Mouse (Mus musculus): ENCODE measurements at regions not wholly inside any gene's neighbourhood (a gene's known extent, or its start where the extent isn't known, plus 50 kb on each side); places are given as distances from the start of the nearest gene placed in this dataset.
"Not testable (repeated sequence)": the region's sequence is repeated elsewhere in the genome, so short reads cannot be mapped to it uniquely, and the experiment has no call there.

- TF ChIP-seq POLR2A (IDR thresholded peaks at IDR 0.05; ENCODE audit: low read depth, low read length) = no peak
- TF ChIP-seq CTCF (IDR thresholded peaks at IDR 0.05; ENCODE audit: borderline replicate concordance, insufficient read depth, low read length) = no peak
- Histone ChIP-seq H3K4me3 (ENCODE audit: insufficient read depth, low read length) (no peak overlapping the region), H3K4me1 (ENCODE audit: control insufficient read depth, insufficient read depth, low read length) (no peaks in the 10 kb centered on the region), H3K27ac (ENCODE audit: insufficient read depth, low read length) (no peak overlapping the region)
Observed at GRCm38 (mm10) chr9:41430391-41431343, 269.2 kb upstream of the Ubash3b start.

GRCm38 (mm10) chr9:41429711-41430390, 268.4 kb upstream of the Ubash3b start:
- no peak for TF ChIP-seq CTCF (IDR thresholded peaks at IDR 0.05; ENCODE audit: borderline replicate concordance, insufficient read depth, low read length)
- no peak for TF ChIP-seq POLR2A (IDR thresholded peaks at IDR 0.05; ENCODE audit: low read depth, low read length)
- Histone ChIP-seq H3K27ac (ENCODE audit: insufficient read depth, low read length) (no peak overlapping the region), H3K4me3 (ENCODE audit: insufficient read depth, low read length) (no peak overlapping the region), H3K4me1 (ENCODE audit: control insufficient read depth, insufficient read depth, low read length) (no peaks in the 10 kb centered on the region)

GRCm38 (mm10) chr9:41429236-41429635, 267.7 kb upstream of the Ubash3b start:
- TF ChIP-seq CTCF (IDR thresholded peaks at IDR 0.05; ENCODE audit: borderline replicate concordance, insufficient read depth, low read length) (no peak), POLR2A (IDR thresholded peaks at IDR 0.05; ENCODE audit: low read depth, low read length) (no peak)
- no peak overlapping the region for H3K27ac ChIP-seq (ENCODE audit: insufficient read depth, low read length)
- H3K4me1 ChIP-seq (ENCODE audit: control insufficient read depth, insufficient read depth, low read length) = no peaks in the 10 kb centered on the region
- no peak overlapping the region for H3K4me3 ChIP-seq (ENCODE audit: insufficient read depth, low read length)

GRCm38 (mm10) chr9:41426698-41427097, 265.2 kb upstream of the Ubash3b start:
- H3K27ac ChIP-seq (ENCODE audit: insufficient read depth, low read length) = no peak overlapping the region
- TF ChIP-seq CTCF (IDR thresholded peaks at IDR 0.05; ENCODE audit: borderline replicate concordance, insufficient read depth, low read length) (no peak), POLR2A (IDR thresholded peaks at IDR 0.05; ENCODE audit: low read depth, low read length) (no peak)
- no peak overlapping the region for H3K4me3 ChIP-seq (ENCODE audit: insufficient read depth, low read length)
- H3K4me1 ChIP-seq (ENCODE audit: control insufficient read depth, insufficient read depth, low read length) = no peaks in the 10 kb centered on the region

GRCm38 (mm10) chr9:41425225-41425624, 263.7 kb upstream of the Ubash3b start:
- no peak for TF ChIP-seq POLR2A (IDR thresholded peaks at IDR 0.05; ENCODE audit: low read depth, low read length)
- no peak for TF ChIP-seq CTCF (IDR thresholded peaks at IDR 0.05; ENCODE audit: borderline replicate concordance, insufficient read depth, low read length)
- H3K27ac ChIP-seq (ENCODE audit: insufficient read depth, low read length) = no peak overlapping the region
- peaks cover 6% of the 10 kb centered on the region; the same call in 1 of the 2 replicates for H3K4me1 ChIP-seq (ENCODE audit: control insufficient read depth, insufficient read depth, low read length)
- no peak overlapping the region for H3K4me3 ChIP-seq (ENCODE audit: insufficient read depth, low read length)

- no peak for TF ChIP-seq CTCF (IDR thresholded peaks at IDR 0.05; ENCODE audit: borderline replicate concordance, insufficient read depth, low read length)
- TF ChIP-seq POLR2A (IDR thresholded peaks at IDR 0.05; ENCODE audit: low read depth, low read length) = no peak
- H3K27ac ChIP-seq (ENCODE audit: insufficient read depth, low read length) = no peak overlapping the region
- H3K4me3 ChIP-seq (ENCODE audit: insufficient read depth, low read length) = no peak overlapping the region
Observed at GRCm38 (mm10) chr9:41413791-41414190, 252.3 kb upstream of the Ubash3b start.

GRCm38 (mm10) chr9:41413091-41413490, 251.6 kb upstream of the Ubash3b start:
- H3K4me3 ChIP-seq (ENCODE audit: insufficient read depth, low read length); H3K27ac ChIP-seq (ENCODE audit: insufficient read depth, low read length); H3K4me1 ChIP-seq (ENCODE audit: control insufficient read depth, insufficient read depth, low read length): not testable (repeated sequence)

More at GRCm38 (mm10) chr9:41413791-41414190, 252.3 kb upstream of the Ubash3b start:
- peaks cover 3% of the 10 kb centered on the region; the same call in 1 of the 2 replicates for H3K4me1 ChIP-seq (ENCODE audit: control insufficient read depth, insufficient read depth, low read length)

GRCm38 (mm10) chr9:41412174-41412757, 250.8 kb upstream of the Ubash3b start:
- Histone ChIP-seq H3K4me1 (ENCODE audit: control insufficient read depth, insufficient read depth, low read length) (peaks cover 3% of the 10 kb centered on the region; the same call in 1 of the 2 replicates), H3K4me3 (ENCODE audit: insufficient read depth, low read length) (no peak overlapping the region), H3K27ac (ENCODE audit: insufficient read depth, low read length) (no peak overlapping the region)
- TF ChIP-seq POLR2A (IDR thresholded peaks at IDR 0.05; ENCODE audit: low read depth, low read length) (no peak), CTCF (IDR thresholded peaks at IDR 0.05; ENCODE audit: borderline replicate concordance, insufficient read depth, low read length) (no peak)

GRCm38 (mm10) chr9:41408301-41408700, 246.8 kb upstream of the Ubash3b start:
- no peak overlapping the region for H3K4me3 ChIP-seq (ENCODE audit: insufficient read depth, low read length)
- no peak overlapping the region; the same call in 1 of the 2 replicates for H3K27ac ChIP-seq (ENCODE audit: insufficient read depth, low read length)
- TF ChIP-seq CTCF (IDR thresholded peaks at IDR 0.05; ENCODE audit: borderline replicate concordance, insufficient read depth, low read length) (no peak), POLR2A (IDR thresholded peaks at IDR 0.05; ENCODE audit: low read depth, low read length) (no peak)
- peaks cover 3% of the 10 kb centered on the region; the same call in 1 of the 2 replicates for H3K4me1 ChIP-seq (ENCODE audit: control insufficient read depth, insufficient read depth, low read length)
